Mouse (Mus musculus) midbrain, embryonic 15.5 days (tissue): ENCODE data around the gene Dennd1a. TPM values are rescaled to one million over a fixed set of nuclear protein-coding genes. Genes with fewer than 3 reads are reported as not detected.

Experiments used
- ATAC-seq: fragments of 200-750 bp; cut with Nextera tagmentation; replicated peaks from 2 replicates; pipeline ENCODE4 v1.8.0; 2017; ENCODE audit warnings: moderate TSS enrichment
- H3K27ac ChIP-seq: fragments of 300-500 bp; sonication (generic); 2 replicates; pipeline ENCODE4 v1.5.1; 2015; ENCODE audit warnings: mild to moderate bottlenecking, inconsistent platforms
- H3K27me3 ChIP-seq: fragments of 300-500 bp; sonication (generic); replicated peaks from 2 replicates; pipeline ENCODE4 v1.6.1; 2015; ENCODE audit warnings: inconsistent platforms
- H3K36me3 ChIP-seq: fragments of 300-500 bp; sonication (generic); replicated peaks from 2 replicates; pipeline ENCODE4 v1.6.1; 2015; ENCODE audit warnings: inconsistent platforms
- H3K4me1 ChIP-seq: fragments of 300-500 bp; sonication (generic); 2 replicates; pipeline ENCODE4 v1.6.1; 2015; ENCODE audit warnings: inconsistent platforms
- H3K4me2 ChIP-seq: fragments of 300-500 bp; sonication (generic); 2 replicates; pipeline ENCODE4 v1.6.1; 2015; ENCODE audit warnings: inconsistent platforms, mild to moderate bottlenecking, moderate library complexity
- H3K4me3 ChIP-seq: fragments of 300-500 bp; sonication (generic); 2 replicates; pipeline ENCODE4 v1.5.1; 2015; ENCODE audit warnings: mild to moderate bottlenecking, inconsistent platforms
- H3K9ac ChIP-seq: fragments of 300-500 bp; sonication (generic); 2 replicates; pipeline ENCODE4 v1.6.1; 2015; ENCODE audit warnings: mild to moderate bottlenecking, inconsistent platforms
- H3K9me3 ChIP-seq: fragments of 300-500 bp; sonication (generic); 2 replicates; pipeline ENCODE4 v1.6.1; 2016; ENCODE audit warnings: inconsistent platforms
- WGBS: fragments of 180-500 bp; shearing (Covaris S2); methylation state at CpG from one replicate; pipeline ENCODE4 v1.1.7; 2015; ENCODE audit warnings: mixed read lengths; 5-methylcytosine and 5-hydroxymethylcytosine counted together
- polyA plus RNA-seq: library from polyadenylated mRNA; unstranded; fragments of >200 nt; fragmentation: Nextera tagmentation; extraction: Ambion mirVana; gene quantifications from 2 replicates; pipeline ENCODE4 v1.2.1, GENCODE M21; 2015

Dennd1a gene
- polyA plus RNA-seq, 1 experiment from 2014 or later, result 26.1 TPM

DNA sequence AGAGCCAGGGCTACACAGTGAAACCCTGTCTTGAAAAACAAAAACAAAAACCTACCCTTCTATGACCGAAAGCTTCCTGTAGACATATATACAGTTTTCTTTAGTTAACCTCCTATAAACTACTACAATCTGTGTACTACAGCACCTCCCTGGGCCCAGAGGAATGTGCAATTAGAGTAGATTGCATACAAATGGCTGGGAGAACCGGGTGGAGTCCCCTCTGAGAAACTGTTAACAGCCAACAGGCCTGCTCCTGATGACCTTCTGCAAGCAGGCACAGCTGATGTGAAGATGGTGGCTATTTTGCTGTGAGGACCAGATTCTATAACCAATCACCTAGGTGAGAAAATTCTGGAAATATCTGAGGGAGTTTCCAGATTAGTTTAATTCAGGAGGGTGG lies 1.0 kb upstream of the Dennd1a start:
- peaks cover 19% of the 10 kb centered on the region for H3K4me1 ChIP-seq
- H3K4me3 ChIP-seq, result no peak overlapping the region
- H3K9me3 ChIP-seq, result no peaks in the 10 kb centered on the region
- no peak for ATAC-seq
- no peak overlapping the region for H3K4me2 ChIP-seq
- H3K27me3 ChIP-seq, result no peaks in the 10 kb centered on the region
- WGBS, result 65% methylated on average over 2 of the region's 2 CpGs
- H3K27ac ChIP-seq, result no peak overlapping the region
- H3K36me3 ChIP-seq, result no peaks in the 10 kb centered on the region
- no peak overlapping the region for H3K9ac ChIP-seq

DNA sequence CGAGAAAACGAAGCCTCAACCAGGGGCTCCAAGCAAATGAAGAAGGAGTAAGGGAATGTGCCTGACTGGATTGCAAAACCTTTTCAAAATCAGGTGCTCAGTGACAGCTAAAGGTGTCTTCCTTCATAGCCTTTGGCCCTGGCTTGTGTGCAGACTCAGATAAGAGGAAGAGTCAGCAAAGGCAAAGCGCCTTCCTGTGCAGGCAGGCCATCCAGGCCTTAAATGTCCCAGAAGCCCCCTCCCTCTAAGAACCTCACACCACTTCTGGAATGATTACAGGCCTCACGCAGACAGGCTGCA lies 807 bp downstream of the Dennd1a start:
- WGBS, result 15% methylated on average over 4 of the region's 4 CpGs
- peaks cover 19% of the 10 kb centered on the region for H3K4me1 ChIP-seq
- no peak; the same call in 1 of the 2 replicates for ATAC-seq
- no peaks in the 10 kb centered on the region for H3K9me3 ChIP-seq
- no peaks in the 10 kb centered on the region for H3K27me3 ChIP-seq
- H3K27ac ChIP-seq, result peak overlapping the region; percentile 92
- H3K9ac ChIP-seq, result peak overlapping the region; percentile 94
- peak overlapping the region; percentile 71 for H3K4me2 ChIP-seq
- H3K36me3 ChIP-seq, result no peaks in the 10 kb centered on the region
- peak overlapping the region; percentile 97 for H3K4me3 ChIP-seq

DNA sequence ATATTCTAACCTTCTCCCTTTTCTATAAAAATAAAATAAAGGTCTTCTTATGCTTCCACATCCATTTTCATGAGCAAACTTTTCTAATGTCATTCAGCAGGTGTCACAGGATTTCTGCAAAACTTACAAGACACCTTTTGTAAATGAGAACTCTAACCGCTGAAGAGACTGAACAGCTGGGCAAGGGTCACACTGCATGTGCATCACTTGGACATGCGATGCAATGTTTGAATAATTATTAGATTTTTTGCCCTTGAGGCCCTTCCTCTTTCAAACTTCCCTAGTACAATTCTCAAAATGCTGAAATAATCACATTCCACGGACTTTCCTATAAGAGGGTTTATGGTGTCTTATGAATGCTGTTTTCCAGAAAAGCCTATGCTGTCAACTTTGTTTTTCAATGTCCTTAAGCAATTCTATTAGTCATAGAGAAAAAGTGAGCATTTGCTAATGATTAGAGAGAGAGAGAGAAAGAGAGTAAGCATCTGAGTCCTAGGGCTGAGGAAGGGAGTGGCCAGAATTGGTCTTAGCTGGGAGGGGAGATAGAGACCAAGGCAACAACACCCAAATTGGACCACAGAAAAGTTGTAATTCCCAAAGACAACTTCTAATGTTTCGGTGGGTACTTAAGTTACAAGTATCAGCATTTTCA lies 1.3 kb downstream of the Dennd1a start:
- WGBS, result 63% methylated on average over 4 of the region's 4 CpGs
- peak overlapping the region; percentile 92; the same call in 1 of the 2 replicates for H3K27ac ChIP-seq
- H3K4me3 ChIP-seq, result peak overlapping the region; percentile 97

GRCm38 (mm10) chr2:38283961-38284360 lies 3.2 kb downstream of the Dennd1a start:
- Histone ChIP-seq H3K9ac (no peak overlapping the region), H3K27ac (no peak overlapping the region), H3K27me3 (no peaks in the 10 kb centered on the region), H3K4me2 (no peak overlapping the region), H3K4me3 (no peak overlapping the region), H3K9me3 (no peaks in the 10 kb centered on the region), H3K36me3 (no peaks in the 10 kb centered on the region), H3K4me1 (peaks cover 19% of the 10 kb centered on the region)
- 79% methylated on average over 1 of the region's 1 CpGs for WGBS
- no peak for ATAC-seq

More for the DNA sequence above, 1.3 kb downstream of the Dennd1a start:
- Histone ChIP-seq H3K4me2 (peak overlapping the region; percentile 71), H3K9me3 (no peaks in the 10 kb centered on the region), H3K9ac (peak overlapping the region; percentile 94), H3K36me3 (no peaks in the 10 kb centered on the region), H3K4me1 (peaks cover 19% of the 10 kb centered on the region), H3K27me3 (no peaks in the 10 kb centered on the region)
- no peak for ATAC-seq

GRCm38 (mm10) chr2:38280376-38280775 lies 6.8 kb downstream of the Dennd1a start:
- Histone ChIP-seq H3K4me3 (no peak overlapping the region), H3K4me1 (peaks cover 2% of the 10 kb centered on the region), H3K9ac (no peak overlapping the region), H3K4me2 (no peak overlapping the region), H3K27me3 (no peaks in the 10 kb centered on the region), H3K27ac (no peak overlapping the region), H3K36me3 (no peaks in the 10 kb centered on the region), H3K9me3 (no peaks in the 10 kb centered on the region)
- ATAC-seq, result no peak

- Histone ChIP-seq H3K4me3 (no peak overlapping the region), H3K9ac (no peak overlapping the region), H3K36me3 (no peaks in the 10 kb centered on the region), H3K4me1 (no peaks in the 10 kb centered on the region), H3K27me3 (no peaks in the 10 kb centered on the region), H3K9me3 (no peaks in the 10 kb centered on the region), H3K27ac (no peak overlapping the region), H3K4me2 (no peak overlapping the region)
- no peak for ATAC-seq
- WGBS, result 97% methylated on average over 2 of the region's 2 CpGs
Measured at GRCm38 (mm10) chr2:38274973-38275372, 12.2 kb downstream of the Dennd1a start.

GRCm38 (mm10) chr2:38263653-38264052 lies 23.5 kb downstream of the Dennd1a start:
- no peak overlapping the region for H3K9ac ChIP-seq
- H3K4me3 ChIP-seq, result no peak overlapping the region
- no peak overlapping the region for H3K4me2 ChIP-seq
- no peaks in the 10 kb centered on the region for H3K36me3 ChIP-seq
- no peak overlapping the region for H3K27ac ChIP-seq
- no peak for ATAC-seq
- H3K9me3 ChIP-seq, result no peaks in the 10 kb centered on the region
- WGBS, result 78% methylated on average over 2 of the region's 2 CpGs
- no peaks in the 10 kb centered on the region for H3K4me1 ChIP-seq
- H3K27me3 ChIP-seq, result no peaks in the 10 kb centered on the region

- Histone ChIP-seq H3K4me1 (no peaks in the 10 kb centered on the region), H3K9ac (no peak overlapping the region), H3K9me3 (no peaks in the 10 kb centered on the region), H3K4me2 (no peak overlapping the region), H3K27me3 (no peaks in the 10 kb centered on the region), H3K27ac (no peak overlapping the region), H3K4me3 (no peak overlapping the region), H3K36me3 (no peaks in the 10 kb centered on the region)
- ATAC-seq, result no peak
Measured at GRCm38 (mm10) chr2:38259052-38259451, 28.1 kb downstream of the Dennd1a start.

DNA sequence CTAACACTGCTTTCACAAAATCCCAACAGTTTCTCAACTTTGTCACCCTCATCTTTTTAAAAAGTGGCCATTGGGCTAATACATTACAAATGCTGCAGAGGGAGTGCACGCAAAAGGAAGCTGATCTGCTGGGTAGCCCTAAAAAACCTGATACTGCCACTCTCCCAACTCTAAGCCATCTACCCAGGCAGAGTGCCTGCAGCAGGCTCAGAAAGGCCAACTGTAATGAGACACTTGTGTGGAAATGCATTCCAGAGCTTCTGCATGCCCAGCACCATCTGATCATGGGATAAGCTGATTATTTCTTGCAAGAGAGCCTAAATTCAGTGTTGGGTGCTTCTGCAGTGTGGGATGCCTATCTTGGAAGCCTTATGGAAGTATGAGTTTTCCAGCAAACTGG lies 49.6 kb downstream of the Dennd1a start:
- no peaks in the 10 kb centered on the region for H3K9me3 ChIP-seq
- no peaks in the 10 kb centered on the region for H3K36me3 ChIP-seq
- H3K9ac ChIP-seq, result no peak overlapping the region
- WGBS, result 83% methylated on average over 1 of the region's 1 CpGs
- H3K4me1 ChIP-seq, result no peaks in the 10 kb centered on the region
- H3K4me2 ChIP-seq, result no peak overlapping the region
- H3K4me3 ChIP-seq, result no peak overlapping the region
- no peak for ATAC-seq
- no peaks in the 10 kb centered on the region for H3K27me3 ChIP-seq
- no peak overlapping the region for H3K27ac ChIP-seq

DNA sequence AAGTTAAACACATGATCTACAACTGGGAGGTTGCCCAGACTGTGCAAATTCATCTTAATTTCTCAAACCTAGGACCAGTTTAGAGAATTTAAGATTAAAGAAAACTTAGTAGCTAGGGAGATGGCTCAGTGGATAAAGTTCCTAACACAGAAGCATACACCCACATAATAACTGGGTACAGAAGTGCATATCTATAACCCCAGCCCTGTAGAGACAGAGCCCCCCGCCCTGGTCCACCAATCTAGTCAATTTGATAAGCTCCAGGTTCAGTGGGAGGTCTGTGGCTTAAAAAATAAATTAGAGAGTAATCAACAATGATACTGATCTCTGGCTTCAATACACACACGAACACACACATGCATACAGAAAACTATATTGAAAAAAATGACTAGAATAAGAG lies 51.6 kb downstream of the Dennd1a start:
- H3K36me3 ChIP-seq, result no peaks in the 10 kb centered on the region
- no peak overlapping the region for H3K9ac ChIP-seq
- 86% methylated on average over 2 of the region's 2 CpGs for WGBS
- H3K9me3 ChIP-seq, result no peaks in the 10 kb centered on the region
- H3K27ac ChIP-seq, result no peak overlapping the region
- H3K4me3 ChIP-seq, result no peak overlapping the region
- no peaks in the 10 kb centered on the region for H3K4me1 ChIP-seq
- no peak overlapping the region for H3K4me2 ChIP-seq
- H3K27me3 ChIP-seq, result no peaks in the 10 kb centered on the region
- ATAC-seq, result no peak

DNA sequence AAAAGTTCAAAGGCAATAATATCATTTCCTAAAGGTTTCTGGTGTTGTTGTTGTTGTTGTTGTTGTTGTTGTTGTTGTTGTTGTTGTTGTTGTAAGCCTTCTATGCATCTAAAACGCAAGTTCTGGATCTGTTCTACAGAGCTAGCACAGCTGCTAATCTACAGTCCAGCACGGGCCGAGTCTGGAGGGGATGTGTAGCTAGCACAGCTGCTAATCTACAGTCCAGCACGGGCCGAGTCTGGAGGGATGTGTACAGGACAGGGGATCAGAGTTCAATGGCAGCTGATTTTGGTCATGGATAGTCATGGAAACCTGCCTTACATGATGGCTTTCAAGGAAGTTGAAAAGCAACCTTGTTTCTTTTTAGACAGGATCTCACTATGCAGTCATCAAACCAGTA lies 57.3 kb downstream of the Dennd1a start:
- Histone ChIP-seq H3K36me3 (no peaks in the 10 kb centered on the region), H3K27ac (no peak overlapping the region), H3K4me1 (no peaks in the 10 kb centered on the region), H3K4me2 (no peak overlapping the region), H3K4me3 (no peak overlapping the region), H3K9ac (no peak overlapping the region), H3K27me3 (peaks cover 27% of the 10 kb centered on the region), H3K9me3 (no peaks in the 10 kb centered on the region)
- WGBS, result 93% methylated on average over 5 of the region's 5 CpGs
- no peak for ATAC-seq

DNA sequence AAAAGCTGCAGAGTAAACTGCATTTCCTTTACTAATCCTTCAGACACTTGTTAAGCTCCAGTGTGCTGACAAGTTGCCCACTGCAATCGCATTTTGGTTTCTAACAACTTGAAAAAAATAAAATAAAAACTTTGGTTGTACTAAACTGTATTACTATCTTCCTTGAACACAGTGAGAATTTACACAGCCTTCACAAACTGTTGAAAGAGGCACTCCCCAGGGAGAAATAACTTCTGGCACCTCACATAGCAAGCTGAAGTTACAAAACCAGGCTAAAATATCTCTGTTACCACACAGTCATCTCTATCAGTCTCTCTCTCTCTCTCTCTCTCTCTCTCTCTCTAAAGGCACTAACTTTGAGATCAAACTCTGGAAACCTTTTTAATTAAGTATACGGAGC lies 63.4 kb downstream of the Dennd1a start:
- WGBS, result 17% methylated on average over 2 of the region's 2 CpGs
- H3K9ac ChIP-seq, result no peak overlapping the region
- H3K9me3 ChIP-seq, result no peaks in the 10 kb centered on the region
- H3K27ac ChIP-seq, result no peak overlapping the region
- H3K27me3 ChIP-seq, result peaks cover 43% of the 10 kb centered on the region
- no peak for ATAC-seq
- no peak overlapping the region for H3K4me3 ChIP-seq
- H3K4me2 ChIP-seq, result no peak overlapping the region
- no peaks in the 10 kb centered on the region for H3K36me3 ChIP-seq
- no peaks in the 10 kb centered on the region for H3K4me1 ChIP-seq

GRCm38 (mm10) chr2:38221461-38221860 lies 65.7 kb downstream of the Dennd1a start:
- Histone ChIP-seq H3K4me2 (no peak overlapping the region), H3K9me3 (no peaks in the 10 kb centered on the region), H3K4me1 (no peaks in the 10 kb centered on the region), H3K27ac (no peak overlapping the region), H3K4me3 (no peak overlapping the region), H3K9ac (no peak overlapping the region), H3K27me3 (peaks cover 42% of the 10 kb centered on the region), H3K36me3 (no peaks in the 10 kb centered on the region)
- ATAC-seq, result no peak
